Mouse (Mus musculus) adrenal gland, postnatal 10 days (tissue): ENCODE measurements around the gene Clec16a. TPM values are rescaled to one million over a fixed set of nuclear protein-coding genes. Genes with fewer than 3 reads are reported as not detected.

Source experiments
- DNase-seq: peaks from one replicate; pipeline ENCODE4 v3.0.0; 2021; ENCODE audit warnings: mixed read lengths
- total RNA-seq, 2 experiments: library from RNA; stranded (reverse); gene quantifications; 2 replicates each; pipeline ENCODE4 v1.2.3; 2021

Clec16a gene
- total RNA-seq, 2 experiments from 2014 or later, result 35.0 to 35.7 TPM

DNA sequence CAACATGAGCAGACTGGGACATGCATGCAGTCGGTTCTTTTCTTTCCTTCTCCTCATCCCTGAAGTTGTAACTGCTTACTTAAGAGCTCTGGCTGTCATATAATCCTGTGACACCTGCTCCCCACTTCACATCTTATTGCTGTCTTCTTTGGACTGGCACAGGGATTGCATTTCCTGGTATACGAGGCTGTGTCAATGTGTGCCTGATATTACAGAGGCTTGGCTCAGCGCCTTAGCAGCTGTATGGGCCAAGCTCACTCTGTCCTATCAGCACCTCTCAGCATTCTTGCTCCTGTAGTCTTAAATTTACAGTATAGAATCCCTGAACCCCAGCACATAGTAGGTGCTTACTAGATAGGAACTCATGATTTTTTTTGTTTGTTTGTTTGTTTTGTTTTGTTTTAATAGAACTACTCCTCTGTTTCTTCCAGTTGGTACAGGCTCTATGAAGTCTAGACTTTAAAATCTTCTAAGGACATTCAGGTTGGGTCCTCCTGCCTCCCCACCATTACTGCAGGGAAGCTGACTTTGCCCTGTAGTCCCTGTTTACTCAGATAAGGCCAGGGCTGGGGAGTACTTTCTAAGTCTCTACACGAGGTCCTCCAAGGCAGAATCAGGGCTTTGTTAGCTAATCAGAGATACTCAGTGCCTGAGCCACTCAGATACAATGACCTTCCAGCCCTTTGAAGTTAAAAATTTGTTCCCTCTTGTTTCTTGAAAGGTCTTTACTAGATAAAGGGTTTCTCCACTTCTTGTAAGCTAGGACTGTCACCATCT, 97.9 kb downstream of the Clec16a start:
- no peak for DNase-seq

DNA sequence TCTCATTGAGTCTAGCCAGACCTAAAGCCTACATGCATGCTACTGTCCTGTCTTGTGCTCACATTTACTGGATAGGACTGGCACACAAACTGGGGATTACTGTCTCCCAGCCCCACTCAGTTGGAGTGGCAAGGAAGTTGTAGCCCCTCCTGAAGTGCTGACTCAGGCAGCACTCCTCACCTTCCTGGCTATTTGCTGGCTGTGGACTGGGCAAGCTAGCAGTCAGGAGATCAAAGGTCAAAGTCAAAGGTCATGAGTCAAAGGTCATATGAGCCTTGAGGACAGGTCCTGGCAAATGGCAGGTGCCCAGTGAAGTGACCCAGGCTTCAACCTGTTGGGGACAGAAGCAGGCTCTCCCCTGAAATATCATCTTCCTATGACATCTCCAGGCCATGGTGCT, 99.1 kb downstream of the Clec16a start:
- no peak for DNase-seq

DNA sequence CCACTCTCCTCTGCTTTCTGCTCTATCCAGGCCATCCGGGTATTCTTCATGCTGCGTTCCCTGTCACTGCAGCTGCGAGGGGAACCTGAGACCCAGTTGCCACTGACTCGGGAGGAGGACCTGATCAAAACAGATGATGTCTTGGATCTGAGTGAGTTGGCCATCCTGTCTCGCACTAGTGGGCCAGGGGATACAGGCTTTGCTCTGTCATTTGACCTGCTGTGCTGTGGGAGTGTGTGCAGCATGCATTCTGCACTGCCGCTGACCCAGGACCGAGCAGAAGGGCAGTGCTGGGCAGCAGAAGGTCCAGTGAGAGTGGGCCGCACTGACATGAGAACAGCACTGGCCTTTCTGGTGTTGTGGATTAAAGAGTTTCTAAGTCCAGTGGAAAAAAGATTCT, 99.6 kb downstream of the Clec16a start:
- no peak for DNase-seq

DNA sequence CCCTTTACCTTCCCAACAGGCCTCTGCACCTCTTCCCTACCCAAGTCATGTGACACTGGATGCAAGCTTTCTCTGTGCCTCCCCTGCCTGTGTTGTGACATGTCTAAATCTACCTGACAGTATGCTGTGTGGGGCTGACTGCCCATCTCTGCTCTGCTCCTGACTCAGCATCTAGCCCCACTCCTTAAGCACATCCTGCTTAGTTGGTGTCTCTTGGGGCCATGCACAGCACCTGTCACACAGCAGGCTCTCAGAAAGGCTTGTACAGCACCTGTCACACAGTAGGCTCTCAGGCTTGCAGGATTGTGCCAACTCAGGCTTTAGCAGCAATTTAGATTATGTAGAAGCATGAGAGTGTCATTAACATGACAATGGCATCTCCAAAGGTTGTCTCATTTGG, 106.7 kb downstream of the Clec16a start:
- DNase-seq, result no peak

DNA sequence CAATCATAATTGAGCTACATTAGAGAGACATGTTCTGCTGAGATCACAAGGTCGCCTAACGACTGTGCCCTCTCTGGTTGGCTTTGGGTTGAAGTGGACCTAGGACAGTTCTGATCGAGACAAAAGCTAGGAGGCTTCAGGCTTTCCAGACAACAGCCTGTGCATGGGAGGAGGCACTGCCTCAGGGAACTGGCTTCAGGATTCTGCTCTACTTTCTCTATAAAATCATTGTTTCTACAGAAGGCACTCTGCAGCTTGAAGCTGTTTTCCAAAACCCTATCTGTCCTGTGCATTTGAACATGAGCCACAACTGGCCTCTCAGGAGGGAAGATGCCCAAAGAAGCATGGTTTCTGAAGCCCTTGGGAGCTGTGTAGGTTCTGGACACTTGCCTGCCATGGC, 107.8 kb downstream of the Clec16a start:
- no peak for DNase-seq

DNA sequence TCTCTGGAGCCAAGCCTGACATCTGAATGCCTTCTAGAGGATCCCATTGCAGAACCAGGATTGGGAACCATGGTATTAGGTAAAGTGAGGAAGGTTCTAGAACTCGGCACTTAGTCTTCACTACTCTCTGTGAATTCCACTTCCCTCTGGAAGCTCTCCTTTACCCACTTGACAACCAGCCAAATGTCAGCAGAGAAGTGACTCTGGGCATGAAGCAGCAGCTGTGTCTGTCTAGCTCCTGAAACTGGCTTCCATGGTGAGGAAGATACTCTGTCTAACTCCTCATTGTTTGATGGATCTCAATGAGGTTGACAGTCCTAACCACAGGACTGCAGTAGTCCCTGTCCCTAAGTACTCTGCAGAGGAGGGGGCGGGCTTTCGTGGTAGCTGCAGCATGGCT, 110.1 kb downstream of the Clec16a start:
- no peak for DNase-seq

DNA sequence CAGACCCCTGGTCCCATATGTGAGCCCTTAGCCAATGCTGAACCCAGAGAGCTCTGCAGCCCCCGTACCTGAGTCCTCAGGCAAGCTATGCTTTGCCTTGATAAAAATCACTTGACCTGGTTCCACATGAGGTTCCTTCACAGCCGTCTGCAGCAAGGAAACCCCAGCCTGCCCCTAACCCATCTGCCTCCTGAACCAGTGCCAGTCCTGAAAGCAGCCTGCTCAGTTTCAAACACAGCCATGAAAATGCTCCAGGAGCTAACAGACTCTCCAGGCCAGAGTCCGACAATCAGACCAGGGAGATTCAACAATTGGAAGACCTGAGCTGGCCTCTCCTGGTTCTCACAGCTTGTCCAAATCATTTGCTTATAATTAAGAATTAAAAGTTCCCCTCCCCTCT, 110.8 kb downstream of the Clec16a start:
- DNase-seq, result no peak

DNA sequence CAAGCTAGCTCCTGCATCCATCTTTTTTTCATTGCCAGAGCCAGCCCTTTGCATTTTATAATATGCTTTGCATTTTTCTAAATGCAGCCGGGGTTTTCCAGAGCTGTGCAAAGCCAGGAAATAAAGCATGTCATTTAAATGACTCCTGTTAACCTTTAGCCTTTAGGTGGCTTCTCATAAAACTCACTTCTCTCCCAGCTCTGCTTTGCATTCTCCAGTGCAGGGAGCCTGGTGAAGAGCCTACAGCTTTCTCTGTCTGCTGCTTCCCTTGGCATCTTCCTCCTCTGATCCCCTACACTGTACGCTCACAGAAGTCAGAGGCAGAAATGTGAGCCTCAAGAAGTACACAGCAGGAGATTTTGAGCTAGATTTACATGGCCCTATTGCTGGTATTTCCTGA, 111.3 kb downstream of the Clec16a start:
- DNase-seq, result no peak

DNA sequence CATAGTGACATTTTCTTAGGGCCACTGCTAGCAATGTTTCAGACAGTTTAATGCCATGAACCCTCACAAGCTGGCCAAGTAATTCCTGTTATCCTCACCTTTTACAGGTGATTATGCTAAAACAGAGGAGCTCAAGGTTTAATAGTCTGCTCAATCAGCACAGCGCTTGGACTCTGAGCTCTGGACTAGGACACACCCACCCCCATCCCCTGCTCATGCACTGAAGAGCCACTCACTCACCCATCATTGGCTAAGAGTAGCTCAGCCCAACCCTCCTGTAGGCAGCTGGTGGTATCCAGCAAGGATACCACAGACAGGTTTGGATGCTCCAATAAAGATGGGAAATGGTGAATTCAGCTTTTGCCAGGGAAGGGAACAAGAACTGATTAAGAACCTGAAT, 111.8 kb downstream of the Clec16a start:
- DNase-seq, result no peak

DNA sequence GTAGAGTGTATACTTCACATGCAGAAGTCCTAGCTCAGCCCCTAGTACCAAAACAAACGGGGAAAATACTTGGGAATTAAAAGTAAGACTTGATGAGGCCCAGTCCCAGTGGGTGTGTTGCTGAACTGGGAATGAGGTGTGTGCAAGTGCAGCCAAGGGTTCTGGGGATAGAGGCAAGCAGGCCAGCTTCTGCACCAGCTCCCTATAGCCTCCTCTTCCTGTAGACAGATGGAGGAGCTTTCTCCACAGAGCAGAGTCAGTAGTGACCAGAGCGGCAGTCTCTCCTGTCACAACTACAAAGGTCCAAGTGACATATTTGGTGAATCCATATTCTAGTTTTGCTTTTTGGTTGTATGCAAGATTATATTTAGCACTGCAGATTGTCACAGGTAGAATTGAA, 114.1 kb downstream of the Clec16a start:
- DNase-seq, result no peak

DNA sequence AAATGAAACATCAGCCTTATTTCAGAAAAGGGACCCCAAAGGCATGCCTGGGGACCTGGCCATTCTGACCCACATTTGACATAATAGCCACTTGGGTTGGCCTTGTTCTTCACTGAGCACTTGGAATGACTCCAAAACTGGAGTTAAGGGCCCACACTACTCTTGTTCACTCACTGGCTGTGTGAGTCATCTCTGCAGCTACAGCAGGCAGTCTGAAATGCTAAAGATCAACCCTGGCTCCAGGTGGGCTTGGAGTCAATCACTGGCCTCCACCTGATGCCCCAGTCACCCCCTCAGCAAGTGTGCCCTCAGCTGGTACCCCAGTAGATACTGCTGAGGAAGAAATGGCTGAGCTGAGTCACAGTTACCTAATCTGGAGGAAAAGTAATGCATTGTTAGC, 115.4 kb downstream of the Clec16a start:
- peak; percentile 50 for DNase-seq

DNA sequence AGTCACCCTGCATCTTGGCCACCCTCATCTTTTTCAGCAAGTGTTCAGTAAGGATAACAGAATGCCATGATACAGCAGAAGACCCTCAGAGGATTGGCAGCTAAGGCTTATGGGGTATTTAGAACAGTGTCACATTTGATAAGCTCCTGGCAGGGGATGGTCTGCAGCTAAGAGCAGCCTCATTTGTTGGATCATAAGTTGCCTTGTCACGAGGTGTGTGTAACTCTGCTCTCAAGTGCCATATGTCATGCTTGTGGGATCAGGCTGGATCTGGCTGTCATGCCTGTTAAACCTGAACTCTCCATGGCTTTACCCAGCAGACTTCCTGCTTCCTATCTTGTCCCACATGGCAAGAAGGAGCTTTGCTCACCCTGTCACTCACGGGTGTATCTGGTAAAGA, 116.2 kb downstream of the Clec16a start:
- DNase-seq, result no peak

DNA sequence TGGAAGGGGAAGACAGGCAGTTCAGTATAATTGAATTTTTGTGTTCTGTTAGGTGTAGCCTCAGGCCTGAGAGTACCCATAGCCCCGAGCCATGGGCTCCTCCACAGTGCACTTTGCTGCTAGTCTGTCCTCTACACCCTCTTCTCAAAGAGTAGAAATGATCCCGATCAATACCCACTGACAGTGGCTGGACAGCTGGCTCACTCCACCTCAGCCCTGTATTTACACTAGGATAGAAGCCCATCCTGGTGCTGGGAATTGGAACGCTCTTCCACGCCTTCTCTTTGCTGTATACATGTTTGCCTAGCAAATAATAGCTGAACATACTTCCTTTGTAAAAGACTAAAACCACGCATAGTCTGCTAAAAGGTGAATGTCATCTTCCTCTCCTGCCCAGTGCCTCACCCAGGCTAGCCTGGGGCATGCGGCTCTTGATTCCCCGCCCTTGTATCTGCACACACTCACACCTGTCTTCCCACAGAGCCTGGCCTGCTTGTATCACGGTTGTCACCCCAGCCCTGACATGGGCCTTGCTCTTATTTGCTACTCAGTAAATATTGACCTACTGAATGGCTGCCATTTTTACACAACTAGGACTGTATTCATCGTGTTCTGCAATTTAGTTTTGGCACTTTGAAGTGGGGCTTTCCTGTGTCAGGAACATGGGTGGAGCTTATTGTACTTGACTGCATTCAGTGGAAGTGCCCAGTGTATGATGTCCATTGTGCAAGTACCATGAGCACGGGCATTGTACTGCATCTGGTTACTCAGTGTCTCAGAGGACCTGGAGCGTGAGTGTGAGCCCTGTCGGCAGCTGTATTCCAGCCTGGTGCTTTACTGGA, 119.0 kb downstream of the Clec16a start:
- no peak for DNase-seq

DNA sequence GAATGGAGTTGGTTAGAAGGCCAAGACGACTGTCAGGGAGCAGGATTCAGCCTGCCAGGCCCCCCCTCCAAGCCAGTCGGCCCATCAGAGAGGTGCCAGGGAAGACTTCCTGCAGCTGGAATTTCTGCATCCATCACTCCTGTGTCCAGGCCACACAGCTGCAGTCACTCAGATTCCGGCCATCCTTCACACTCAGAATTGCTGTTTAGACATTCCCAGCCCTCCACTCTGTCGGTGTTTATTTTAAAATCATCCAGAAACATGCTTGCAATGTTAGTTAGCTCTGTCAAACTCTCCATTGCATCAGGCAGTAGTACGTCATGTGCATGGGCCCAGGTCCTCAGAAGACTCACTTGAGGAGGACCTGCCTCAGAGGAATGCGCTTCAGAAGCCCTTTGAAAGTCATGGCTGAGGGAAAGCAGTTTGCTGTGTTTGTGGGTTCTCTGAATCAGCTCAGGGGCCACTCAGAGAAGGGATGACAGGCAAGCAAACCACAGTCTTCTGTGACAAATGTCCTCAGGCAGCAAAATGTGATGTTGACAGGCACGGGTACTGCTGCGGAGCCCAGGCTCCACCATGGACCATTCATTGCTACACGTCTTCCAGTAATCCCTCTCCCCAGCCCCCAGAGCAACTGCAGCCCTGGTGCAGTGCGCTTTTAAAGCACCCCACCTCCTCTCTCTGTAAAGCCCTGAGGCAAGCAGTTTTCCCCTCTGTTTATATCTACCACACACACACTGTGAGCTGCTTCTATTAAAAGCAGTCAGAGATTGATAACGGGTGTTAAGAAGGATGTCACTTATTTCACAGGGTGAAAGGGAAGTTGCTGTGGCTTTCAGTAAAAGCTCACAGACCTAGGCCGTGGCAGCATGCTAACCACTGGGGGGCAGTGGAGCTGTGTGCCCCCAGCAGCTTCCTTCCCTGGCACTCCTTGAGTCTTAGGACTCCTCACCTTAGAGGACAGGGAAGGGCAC, 120.1 kb downstream of the Clec16a start:
- DNase-seq, result peak; percentile 69

DNA sequence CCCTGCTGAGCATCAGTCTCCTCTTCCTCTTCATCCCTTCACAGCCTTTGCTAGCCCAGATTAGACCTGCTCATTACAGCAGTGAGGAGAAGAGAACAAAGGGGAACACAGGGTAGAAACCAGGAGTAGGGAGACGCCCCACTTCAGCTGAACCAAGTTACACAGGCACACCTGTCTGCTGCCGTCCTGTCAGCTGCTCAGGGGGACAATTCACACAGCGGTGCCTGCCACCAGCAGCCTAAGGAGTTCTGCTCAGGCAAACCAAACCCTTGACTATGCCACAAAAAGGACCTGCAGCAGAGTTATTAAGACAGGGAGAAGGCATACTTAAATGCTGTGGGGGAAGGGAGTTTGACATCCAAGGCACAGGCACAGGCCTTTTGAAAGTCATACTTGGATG, 121.6 kb downstream of the Clec16a start:
- DNase-seq, result no peak

DNA sequence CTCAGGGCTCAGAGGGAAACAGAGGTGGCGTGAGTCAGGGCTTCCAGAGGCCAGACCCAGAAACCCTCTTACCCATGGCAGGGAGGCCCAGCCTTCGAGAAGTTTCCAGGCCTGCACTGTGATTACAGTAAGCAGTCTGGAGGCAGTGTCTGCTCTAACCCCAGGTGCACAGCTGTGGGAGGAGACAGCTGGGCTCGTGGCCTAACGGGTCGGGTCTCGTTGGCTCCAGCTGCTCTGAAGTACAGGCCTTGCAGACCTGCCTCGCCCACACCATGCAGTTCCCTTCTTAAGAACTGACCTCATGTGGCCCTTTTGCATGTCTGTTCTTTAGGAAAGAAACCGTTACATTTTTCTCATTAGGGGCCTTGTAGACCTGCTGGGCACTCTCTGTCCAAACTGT, 123.3 kb downstream of the Clec16a start:
- DNase-seq, result no peak

DNA sequence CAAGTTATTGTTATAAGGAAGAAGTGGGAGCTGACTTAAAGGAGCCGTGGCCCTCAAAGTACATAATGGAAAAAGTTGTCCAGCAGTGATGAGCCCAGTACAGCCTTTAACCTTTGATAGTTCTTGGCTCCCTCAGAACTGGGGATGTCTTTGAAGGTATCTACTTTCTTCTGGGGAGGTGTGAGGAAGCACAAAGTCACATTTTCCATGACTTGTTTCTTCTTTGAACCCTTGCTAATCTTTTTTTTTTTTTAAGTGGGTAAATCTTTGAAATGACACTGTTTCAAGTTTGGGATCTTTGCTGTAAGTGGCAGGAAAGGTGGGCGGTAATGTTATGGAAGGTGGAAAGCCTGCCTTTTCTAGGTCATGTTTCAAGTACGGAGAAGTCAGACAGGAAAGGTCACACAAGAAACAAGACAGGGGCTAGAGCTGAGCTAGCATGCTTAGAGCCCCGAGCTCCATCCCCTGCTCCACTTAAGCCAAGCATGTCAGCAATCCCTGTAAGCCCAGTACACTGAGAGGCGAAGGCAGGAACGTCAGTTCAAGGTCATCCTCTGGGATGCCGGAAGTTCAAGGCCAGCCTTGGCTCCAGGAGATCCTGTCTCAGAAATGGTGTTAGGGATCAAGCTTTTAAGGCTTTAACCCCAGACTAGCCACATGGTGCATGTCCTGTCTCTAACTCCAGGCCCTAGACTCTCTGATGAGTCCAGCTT, 124.0 kb downstream of the Clec16a start:
- DNase-seq, result no peak

DNA sequence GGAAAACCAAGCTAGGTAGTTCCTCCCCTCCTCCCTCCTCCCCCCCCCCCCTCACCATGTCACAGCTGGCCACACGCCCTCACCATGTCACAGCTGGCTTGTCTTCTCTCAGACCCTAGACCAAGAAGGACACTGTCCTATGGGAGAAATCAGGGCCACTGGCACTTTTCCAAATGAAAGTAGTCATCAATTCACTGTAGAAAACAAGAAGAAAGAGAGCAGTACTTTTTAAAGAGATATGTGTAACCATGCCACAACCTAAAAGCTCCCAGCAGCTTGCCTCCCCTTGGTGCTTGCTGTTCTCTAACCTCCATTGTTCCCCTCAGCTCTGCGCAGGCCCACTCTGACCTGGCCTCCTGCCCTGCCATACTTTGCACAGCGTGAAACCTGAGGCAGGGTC, 124.8 kb downstream of the Clec16a start:
- no peak for DNase-seq

DNA sequence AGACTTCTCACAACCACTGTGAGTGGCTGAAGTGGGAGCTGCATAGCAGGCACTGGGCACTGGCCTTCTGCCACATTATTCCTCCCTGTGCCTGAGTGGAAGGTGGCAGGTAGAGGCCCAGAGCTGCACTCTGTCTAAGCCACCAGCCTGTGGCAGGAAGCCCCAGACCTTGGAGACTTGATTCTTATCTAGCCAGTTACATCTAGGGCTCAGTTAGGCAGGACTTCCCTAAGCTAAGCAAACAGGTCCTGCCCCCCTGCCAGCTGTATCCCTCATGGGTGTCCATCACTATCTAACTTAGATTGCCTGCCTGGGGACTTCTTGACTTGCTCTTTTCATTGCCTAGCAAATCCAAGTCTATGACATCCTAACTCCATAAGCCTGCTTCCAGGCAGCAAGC, 127.4 kb downstream of the Clec16a start:
- no peak for DNase-seq

DNA sequence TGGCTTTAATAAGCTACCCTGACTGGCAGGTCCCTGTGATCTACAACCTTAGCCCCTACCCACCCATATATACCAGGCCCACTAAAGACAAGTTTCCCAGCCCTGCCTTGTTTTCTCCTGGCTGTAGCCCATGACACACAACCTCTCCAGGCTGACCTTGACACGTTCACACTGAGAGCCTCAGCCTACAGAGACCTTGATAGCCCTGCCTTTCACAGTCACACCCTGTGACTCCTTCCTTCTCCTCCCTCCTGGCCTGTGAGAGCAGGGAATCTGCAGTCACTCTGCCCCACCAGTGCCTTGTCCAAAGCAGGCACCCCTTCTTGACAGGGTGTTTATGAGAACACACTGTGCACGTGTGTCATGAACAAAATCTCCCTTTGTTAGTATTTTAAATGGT, 128.9 kb downstream of the Clec16a start:
- DNase-seq, result no peak

DNA sequence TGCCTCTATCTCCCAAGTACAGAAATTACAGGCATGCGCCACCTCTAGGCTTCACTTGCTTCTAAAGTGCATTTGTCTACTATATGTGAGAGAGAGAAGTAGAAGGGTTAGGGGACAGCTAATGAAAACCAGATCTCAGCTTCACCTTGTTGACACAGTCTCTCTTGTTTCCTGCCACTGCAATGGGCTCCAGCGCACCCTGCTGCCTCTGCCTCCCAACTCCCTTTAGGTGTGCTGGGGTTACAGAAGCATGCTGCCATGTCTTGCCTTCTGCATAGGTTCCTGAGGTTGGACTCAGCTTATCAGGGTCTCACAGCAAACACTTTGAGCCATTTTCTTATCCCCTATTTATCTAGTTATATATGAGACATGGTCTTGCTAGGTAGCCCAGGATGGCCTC, 129.8 kb downstream of the Clec16a start:
- no peak for DNase-seq

DNA sequence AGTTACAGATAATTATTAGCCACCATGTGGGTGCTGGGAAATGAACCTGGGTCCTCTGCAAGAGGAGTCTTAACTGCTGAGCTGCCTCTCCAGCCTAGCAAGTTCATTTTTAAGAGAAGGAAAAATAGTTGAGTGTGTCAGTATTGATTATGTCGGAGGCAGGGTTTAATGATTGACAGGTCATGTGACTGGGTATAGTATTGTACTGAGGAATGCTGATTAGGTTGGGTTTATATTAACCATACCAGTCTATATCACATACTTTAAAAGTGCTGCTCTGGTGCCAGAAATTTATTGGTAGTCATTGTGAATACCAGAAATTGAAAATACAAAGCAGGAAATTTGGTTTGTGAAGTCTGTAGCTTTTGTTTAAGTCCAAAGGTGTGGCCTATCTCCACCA, 130.5 kb downstream of the Clec16a start:
- DNase-seq, result no peak
